Mouse (Mus musculus) lung, embryonic 15.5 days (tissue): ENCODE measurements around the gene Vmn1r40. TPM values are rescaled to one million over a fixed set of nuclear protein-coding genes. Genes with fewer than 3 reads are reported as not detected.
A peak's percentile ranks its signal among the peaks of the same experiment; 100 is the strongest.

Source experiments
- ATAC-seq: fragments of 200-750 bp; cut with Nextera tagmentation; 2 replicates; pipeline ENCODE4 v1.8.0; 2017; ENCODE audit warnings: moderate number of reproducible peaks, borderline replicate concordance; ENCODE audit not compliant: low FRiP score, low TSS enrichment; ENCODE audit errors: extremely low read depth
- H3K27ac ChIP-seq: fragments of 300-500 bp; sonication (generic); 2 replicates; pipeline ENCODE4 v1.5.1; 2015; ENCODE audit warnings: moderate library complexity, mild to moderate bottlenecking, inconsistent platforms
- H3K27me3 ChIP-seq: fragments of 300-500 bp; sonication (generic); 2 replicates; pipeline ENCODE4 v1.6.1; 2015; ENCODE audit warnings: inconsistent platforms
- H3K36me3 ChIP-seq: fragments of 300-500 bp; sonication (generic); 2 replicates; pipeline ENCODE4 v1.6.1; 2015; ENCODE audit warnings: inconsistent platforms
- H3K4me1 ChIP-seq: fragments of 300-500 bp; sonication (generic); 2 replicates; pipeline ENCODE4 v1.6.1; 2015; ENCODE audit warnings: inconsistent platforms
- H3K4me2 ChIP-seq: fragments of 300-500 bp; sonication (generic); 2 replicates; pipeline ENCODE4 v1.6.1; 2015; ENCODE audit warnings: inconsistent platforms, mild to moderate bottlenecking, moderate library complexity
- H3K4me3 ChIP-seq: fragments of 300-500 bp; sonication (generic); 2 replicates; pipeline ENCODE4 v1.5.1; 2015; ENCODE audit warnings: mild to moderate bottlenecking, inconsistent platforms
- H3K9ac ChIP-seq: fragments of 300-500 bp; sonication (generic); 2 replicates; pipeline ENCODE4 v1.6.1; 2015; ENCODE audit warnings: inconsistent platforms
- H3K9me3 ChIP-seq: fragments of 300-500 bp; sonication (generic); 2 replicates; pipeline ENCODE4 v1.6.1; 2016; ENCODE audit warnings: inconsistent platforms
- WGBS: fragments of 180-500 bp; shearing (Covaris S2); methylation state at CpG from one replicate; pipeline ENCODE4 v1.1.7; 2015; 5-methylcytosine and 5-hydroxymethylcytosine counted together
- polyA plus RNA-seq: library from polyadenylated mRNA; unstranded; fragments of >200 nt; fragmentation: Nextera tagmentation; extraction: Ambion mirVana; gene quantifications from 2 replicates; pipeline ENCODE4 v1.2.1, GENCODE M21; 2015

The Vmn1r40 gene
- polyA plus RNA-seq, 1 experiment from 2014 or later, result not detected

GRCm38 (mm10) chr6:89673135-89673780 lies 34.1 kb upstream of the Vmn1r40 start:
- no peak overlapping the region for H3K9ac ChIP-seq
- peak; percentile 27; the same call in 1 of the 2 replicates for ATAC-seq
- no peak overlapping the region for H3K4me2 ChIP-seq
- no peak overlapping the region for H3K4me3 ChIP-seq
- H3K27me3 ChIP-seq, result no peaks in the 10 kb centered on the region
- H3K36me3 ChIP-seq, result no peaks in the 10 kb centered on the region
- WGBS, result 78% methylated on average over 11 of the region's 11 CpGs
- no peaks in the 10 kb centered on the region for H3K9me3 ChIP-seq
- no peak overlapping the region for H3K27ac ChIP-seq
- no peaks in the 10 kb centered on the region for H3K4me1 ChIP-seq

- Histone ChIP-seq H3K4me3 (no peak overlapping the region), H3K27me3 (no peaks in the 10 kb centered on the region), H3K36me3 (no peaks in the 10 kb centered on the region), H3K27ac (no peak overlapping the region), H3K4me1 (no peaks in the 10 kb centered on the region), H3K9ac (no peak overlapping the region), H3K9me3 (no peaks in the 10 kb centered on the region), H3K4me2 (no peak overlapping the region)
- no peak for ATAC-seq
- WGBS, result 80% methylated on average over 4 of the region's 4 CpGs
These were observed 28.8 kb upstream of the Vmn1r40 start for GRCm38 (mm10) chr6:89678522-89678921.

DNA sequence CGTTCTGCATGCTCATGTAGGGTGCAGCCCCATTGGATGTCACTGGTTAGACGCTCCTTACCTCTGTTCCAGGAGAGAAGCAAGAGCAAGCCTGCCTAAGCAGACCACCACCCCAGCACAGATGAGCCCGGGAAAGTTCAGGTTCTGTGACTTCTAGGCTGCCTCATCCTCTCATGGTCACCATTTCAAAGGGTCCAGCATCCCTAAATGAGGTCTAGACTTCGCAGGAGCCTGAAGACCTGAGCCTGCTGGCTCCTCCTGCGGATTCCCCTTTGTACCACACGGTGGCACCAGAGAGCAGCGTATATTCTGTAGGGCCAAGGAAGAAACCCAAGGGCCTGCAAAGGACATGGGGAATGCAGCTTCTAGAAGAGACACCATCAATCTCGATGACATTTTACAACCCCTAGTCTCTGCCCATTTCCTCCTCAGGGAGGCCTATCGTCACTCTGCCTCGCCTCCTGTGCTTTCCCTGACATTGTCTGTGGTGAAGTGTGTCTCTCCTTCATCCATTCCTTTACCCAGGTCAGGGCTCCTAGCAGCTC lies 28.0 kb upstream of the Vmn1r40 start:
- no peak overlapping the region for H3K9ac ChIP-seq
- H3K27me3 ChIP-seq, result no peaks in the 10 kb centered on the region
- no peaks in the 10 kb centered on the region for H3K36me3 ChIP-seq
- WGBS, result 14% methylated on average over 10 of the region's 10 CpGs
- H3K9me3 ChIP-seq, result no peaks in the 10 kb centered on the region
- H3K27ac ChIP-seq, result no peak overlapping the region
- no peak overlapping the region for H3K4me2 ChIP-seq
- no peaks in the 10 kb centered on the region for H3K4me1 ChIP-seq
- peak; percentile 55; the same call in 1 of the 2 replicates for ATAC-seq
- no peak overlapping the region for H3K4me3 ChIP-seq

GRCm38 (mm10) chr6:89680155-89680554 lies 27.2 kb upstream of the Vmn1r40 start:
- Histone ChIP-seq H3K36me3 (no peaks in the 10 kb centered on the region), H3K4me3 (no peak overlapping the region), H3K27me3 (no peaks in the 10 kb centered on the region), H3K27ac (no peak overlapping the region), H3K4me2 (no peak overlapping the region), H3K4me1 (no peaks in the 10 kb centered on the region), H3K9me3 (no peaks in the 10 kb centered on the region), H3K9ac (no peak overlapping the region)
- ATAC-seq, result peak; percentile 35; the same call in 1 of the 2 replicates
- WGBS, result 10% methylated on average over 8 of the region's 8 CpGs

DNA sequence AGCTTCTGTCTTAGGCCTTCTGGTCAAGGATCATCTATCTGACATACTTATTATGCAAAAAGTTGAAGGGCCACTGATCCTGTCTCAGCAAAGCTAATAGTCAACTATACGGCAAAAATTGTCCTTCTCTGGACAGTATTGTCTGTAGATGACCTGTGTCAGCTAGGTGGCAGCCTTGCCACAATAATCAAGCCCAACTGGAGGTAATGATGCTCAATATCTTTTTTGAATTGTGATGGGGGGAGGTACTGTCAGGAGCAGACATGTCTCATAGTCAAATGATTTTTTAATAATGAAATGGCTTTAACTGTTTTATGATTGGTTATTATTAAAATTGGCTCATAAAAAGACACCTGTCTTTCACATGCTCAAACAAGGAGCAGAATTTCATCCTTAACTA lies 23.1 kb upstream of the Vmn1r40 start:
- WGBS, result 54% methylated on average over 1 of the region's 1 CpGs
- Histone ChIP-seq H3K36me3 (no peaks in the 10 kb centered on the region), H3K9ac (no peak overlapping the region), H3K4me3 (no peak overlapping the region), H3K9me3 (no peaks in the 10 kb centered on the region), H3K4me1 (no peaks in the 10 kb centered on the region), H3K4me2 (no peak overlapping the region), H3K27ac (no peak overlapping the region), H3K27me3 (no peaks in the 10 kb centered on the region)
- no peak for ATAC-seq

DNA sequence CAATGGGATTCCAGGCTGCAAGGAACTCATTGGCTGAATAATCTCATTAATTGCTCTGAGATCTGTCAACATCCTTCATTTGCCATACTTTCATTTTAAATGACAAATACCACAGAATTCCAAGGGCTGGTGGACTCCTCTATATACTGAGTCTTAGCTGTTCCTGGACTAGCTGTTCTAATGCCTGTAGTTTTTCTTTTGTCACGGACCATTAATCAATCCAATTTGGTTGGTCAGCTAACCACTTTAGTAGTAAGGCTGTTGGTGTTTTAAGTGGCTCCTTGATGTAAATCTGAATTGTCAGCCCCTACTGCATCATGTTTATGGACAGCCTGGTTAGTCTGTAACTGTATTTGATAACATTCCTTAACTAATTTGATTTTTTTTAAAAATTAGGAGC lies 20.2 kb upstream of the Vmn1r40 start:
- ATAC-seq, result no peak
- WGBS, result 78% methylated on average over 1 of the region's 1 CpGs
- Histone ChIP-seq H3K9me3 (no peaks in the 10 kb centered on the region), H3K4me2 (no peak overlapping the region), H3K4me1 (no peaks in the 10 kb centered on the region), H3K36me3 (no peaks in the 10 kb centered on the region), H3K27ac (no peak overlapping the region), H3K27me3 (no peaks in the 10 kb centered on the region), H3K9ac (no peak overlapping the region), H3K4me3 (no peak overlapping the region)

GRCm38 (mm10) chr6:89706624-89707023 lies 716 bp upstream of the Vmn1r40 start:
- WGBS, result 61% methylated on average over 2 of the region's 2 CpGs
- no peak overlapping the region for H3K4me2 ChIP-seq

GRCm38 (mm10) chr6:89718051-89718450 lies 10.7 kb downstream of the Vmn1r40 start:
- ATAC-seq, result no peak
- Histone ChIP-seq H3K27me3 (no peaks in the 10 kb centered on the region), H3K27ac (no peak overlapping the region), H3K9me3 (no peaks in the 10 kb centered on the region), H3K4me3 (no peak overlapping the region), H3K4me1 (no peaks in the 10 kb centered on the region), H3K36me3 (no peaks in the 10 kb centered on the region), H3K4me2 (no peak overlapping the region), H3K9ac (no peak overlapping the region)

More at GRCm38 (mm10) chr6:89706624-89707023, 716 bp upstream of the Vmn1r40 start:
- no peak overlapping the region for H3K4me3 ChIP-seq
- no peaks in the 10 kb centered on the region for H3K36me3 ChIP-seq
- no peak for ATAC-seq
- no peaks in the 10 kb centered on the region for H3K9me3 ChIP-seq
- no peaks in the 10 kb centered on the region for H3K4me1 ChIP-seq
- H3K27me3 ChIP-seq, result no peaks in the 10 kb centered on the region
- H3K9ac ChIP-seq, result no peak overlapping the region
- no peak overlapping the region for H3K27ac ChIP-seq

DNA sequence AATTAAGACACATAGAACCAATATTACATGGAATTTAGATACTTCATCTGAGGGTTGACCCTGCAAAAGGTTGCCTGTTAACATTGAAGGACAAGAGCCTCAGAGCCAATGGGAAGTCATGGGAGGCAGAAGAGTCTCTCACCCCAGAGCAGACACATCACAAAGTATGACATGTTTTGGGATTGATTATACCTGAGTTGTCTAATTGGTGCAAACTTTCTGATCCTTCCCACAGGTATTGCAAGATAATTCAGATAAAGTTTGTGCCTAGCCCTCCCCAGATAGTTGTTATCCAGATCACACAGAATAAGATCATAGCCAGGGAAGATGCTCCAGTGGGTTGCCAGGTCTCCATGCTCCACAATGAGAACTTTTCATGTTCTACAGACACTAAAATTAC lies 33.1 kb downstream of the Vmn1r40 start, which contains the start of gene Vmn1r41:
Vmn1r41 (plus strand) TSS at position 301 of the 400 bp plus-strand sequence.
- no peak for ATAC-seq
- no peak within 1 kb of the TSS for H3K4me3 ChIP-seq
- H3K4me1 ChIP-seq, result no peaks in the 10 kb centered on the region
- H3K9me3 ChIP-seq, result no peaks in the 10 kb centered on the region
- H3K36me3 ChIP-seq, result no peaks in the 10 kb centered on the region
- no peak within 1 kb of the TSS for H3K4me2 ChIP-seq
- H3K27me3 ChIP-seq, result no peaks in the 10 kb centered on the region
- H3K27ac ChIP-seq, result no peak within 1 kb of the TSS
- H3K9ac ChIP-seq, result no peak within 1 kb of the TSS

GRCm38 (mm10) chr6:89742811-89743210 lies 35.5 kb downstream of the Vmn1r40 start:
- no peak overlapping the region for H3K4me2 ChIP-seq

More at GRCm38 (mm10) chr6:89742811-89743210, 35.5 kb downstream of the Vmn1r40 start:
- no peaks in the 10 kb centered on the region for H3K27me3 ChIP-seq
- H3K4me1 ChIP-seq, result no peaks in the 10 kb centered on the region
- no peaks in the 10 kb centered on the region for H3K9me3 ChIP-seq
- ATAC-seq, result no peak
- H3K4me3 ChIP-seq, result no peak overlapping the region
- no peaks in the 10 kb centered on the region for H3K36me3 ChIP-seq
- H3K9ac ChIP-seq, result no peak overlapping the region
- H3K27ac ChIP-seq, result no peak overlapping the region
